Mouse (Mus musculus): ENCODE measurements around the gene Pgs1. TPM values are rescaled to one million over a fixed set of nuclear protein-coding genes. Genes with fewer than 3 reads are reported as not detected.
A peak's percentile ranks its signal among the peaks of the same experiment; 100 is the strongest.

The Pgs1 gene
- total and polyA plus RNA-seq, 3 experiments: 17.9 to 21.8 (median 18.1) TPM

GRCm38 (mm10) chr11:117959741-117960381, 26.2 kb upstream of the Pgs1 start:
- DNase-seq: peak in 1 of 2 experiments; percentile 70
- no peak overlapping the region for H3K9ac ChIP-seq (ENCODE audit: low read depth, low read length)
- H3K36me3 ChIP-seq (ENCODE audit: control insufficient read depth, insufficient read depth, low read length): no peaks in the 10 kb centered on the region
- no peak overlapping the region for H3K4me3 ChIP-seq
- intact Hi-C loops (cut with DNase I): loop anchor here (5.0 to 10.0 kb wide), 2 partner anchors 142 to 255 kb away; no protein-coding TSS in a partner anchor
- 18% methylated on average over 17 of the region's 17 CpGs for WGBS
- TF ChIP-seq CTCF (IDR thresholded peaks at IDR 0.05): no peak
- TF ChIP-seq EP300 (IDR thresholded peaks at IDR 0.05; ENCODE audit: insufficient read depth, low read depth, low read length): 0 out of 2 replicates have a peak, but pooled peaks have one; percentile 29
- peaks cover 34% of the 10 kb centered on the region for H3K4me1 ChIP-seq (ENCODE audit: control insufficient read depth, insufficient read depth, low read length)
- no peaks in the 10 kb centered on the region for H3K27me3 ChIP-seq (ENCODE audit: control insufficient read depth, insufficient read depth, low read length)
- H3K79me2 ChIP-seq (replicated peaks; ENCODE audit: control insufficient read depth, insufficient read depth, low read length): no peaks in the 10 kb centered on the region
- H3K27ac ChIP-seq: peak overlapping the region; percentile 16

- Histone ChIP-seq H3K4me3 (no peak overlapping the region), H3K27me3 (ENCODE audit: control insufficient read depth, insufficient read depth, low read length) (no peaks in the 10 kb centered on the region), H3K36me3 (ENCODE audit: control insufficient read depth, insufficient read depth, low read length) (no peaks in the 10 kb centered on the region), H3K27ac (0 out of 2 replicates have a peak overlapping the region, but pooled peaks have one; percentile 16), H3K79me2 (replicated peaks; ENCODE audit: control insufficient read depth, insufficient read depth, low read length) (no peaks in the 10 kb centered on the region), H3K9ac (ENCODE audit: low read depth, low read length) (no peak overlapping the region), H3K4me1 (ENCODE audit: control insufficient read depth, insufficient read depth, low read length) (peaks cover 34% of the 10 kb centered on the region)
- no peak for DNase-seq
- TF ChIP-seq POLR2A (IDR thresholded peaks at IDR 0.05; ENCODE audit: insufficient read depth, low read depth, low read length) (no peak), EP300 (IDR thresholded peaks at IDR 0.05; ENCODE audit: insufficient read depth, low read depth, low read length) (no peak), CTCF (IDR thresholded peaks at IDR 0.05) (no peak)
- intact Hi-C loops (cut with DNase I): loop anchor here (5.0 kb wide), 1 partner anchor 142 kb away; no protein-coding TSS in a partner anchor
Measured at GRCm38 (mm10) chr11:117960601-117961000, 25.5 kb upstream of the Pgs1 start.

GRCm38 (mm10) chr11:117962228-117963067, 23.6 kb upstream of the Pgs1 start:
- intact Hi-C loops (cut with DNase I): loop anchor here (2.0 to 5.0 kb wide), 2 partner anchors 30 to 140 kb away; no protein-coding TSS in a partner anchor
- Histone ChIP-seq H3K36me3 (ENCODE audit: control insufficient read depth, insufficient read depth, low read length) (no peaks in the 10 kb centered on the region), H3K79me2 (replicated peaks; ENCODE audit: control insufficient read depth, insufficient read depth, low read length) (no peaks in the 10 kb centered on the region), H3K4me1 (ENCODE audit: control insufficient read depth, insufficient read depth, low read length) (peaks cover 34% of the 10 kb centered on the region), H3K4me3 (no peak overlapping the region; the same call in 1 of the 2 replicates), H3K27me3 (ENCODE audit: control insufficient read depth, insufficient read depth, low read length) (no peaks in the 10 kb centered on the region), H3K9ac (ENCODE audit: low read depth, low read length) (0 out of 2 replicates have a peak overlapping the region, but pooled peaks have one; percentile 12), H3K27ac (peak overlapping the region; percentile 83)
- peak; percentile 91 to 92 for DNase-seq
- TF ChIP-seq EP300 (IDR thresholded peaks at IDR 0.05; ENCODE audit: insufficient read depth, low read depth, low read length): 0 out of 2 replicates have a peak, but pooled peaks have one; percentile 33
- no peak for TF ChIP-seq POLR2A (IDR thresholded peaks at IDR 0.05; ENCODE audit: insufficient read depth, low read depth, low read length)
- no peak for TF ChIP-seq CTCF (IDR thresholded peaks at IDR 0.05)
- WGBS: 34% methylated on average over 10 of the region's 10 CpGs

GRCm38 (mm10) chr11:117963091-117963793, 22.9 kb upstream of the Pgs1 start:
- Histone ChIP-seq H3K27me3 (ENCODE audit: control insufficient read depth, insufficient read depth, low read length) (no peaks in the 10 kb centered on the region), H3K9ac (ENCODE audit: low read depth, low read length) (peak overlapping the region; percentile 68), H3K27ac (peak overlapping the region; percentile 89), H3K4me3 (peak overlapping the region; percentile 49), H3K36me3 (ENCODE audit: control insufficient read depth, insufficient read depth, low read length) (no peaks in the 10 kb centered on the region), H3K4me1 (ENCODE audit: control insufficient read depth, insufficient read depth, low read length) (peaks cover 32% of the 10 kb centered on the region), H3K79me2 (replicated peaks; ENCODE audit: control insufficient read depth, insufficient read depth, low read length) (no peaks in the 10 kb centered on the region)
- peak; percentile 99 to 100 for DNase-seq
- peak; percentile 83 for TF ChIP-seq POLR2A (IDR thresholded peaks at IDR 0.05; ENCODE audit: insufficient read depth, low read depth, low read length)
- TF ChIP-seq EP300 (IDR thresholded peaks at IDR 0.05; ENCODE audit: insufficient read depth, low read depth, low read length): peak; percentile 93
- peak; percentile 49 for TF ChIP-seq CTCF (IDR thresholded peaks at IDR 0.05)
- under 1% methylated on average over 40 of the region's 40 CpGs for WGBS
- intact Hi-C loops (cut with DNase I): loop anchor here (2.0 to 5.0 kb wide), 2 partner anchors 30 to 139 kb away; no protein-coding TSS in a partner anchor

- Histone ChIP-seq H3K79me2 (replicated peaks; ENCODE audit: control insufficient read depth, insufficient read depth, low read length) (no peaks in the 10 kb centered on the region), H3K27me3 (ENCODE audit: control insufficient read depth, insufficient read depth, low read length) (no peaks in the 10 kb centered on the region), H3K27ac (peak overlapping the region; percentile 89), H3K36me3 (ENCODE audit: control insufficient read depth, insufficient read depth, low read length) (no peaks in the 10 kb centered on the region), H3K9ac (ENCODE audit: low read depth, low read length) (peak overlapping the region; percentile 68), H3K4me1 (ENCODE audit: control insufficient read depth, insufficient read depth, low read length) (peaks cover 32% of the 10 kb centered on the region), H3K4me3 (peak overlapping the region; percentile 49)
- no peak for DNase-seq
- TF ChIP-seq CTCF (IDR thresholded peaks at IDR 0.05): no peak
- no peak for TF ChIP-seq EP300 (IDR thresholded peaks at IDR 0.05; ENCODE audit: insufficient read depth, low read depth, low read length)
- TF ChIP-seq POLR2A (IDR thresholded peaks at IDR 0.05; ENCODE audit: insufficient read depth, low read depth, low read length): no peak
- intact Hi-C loops (cut with DNase I): loop anchor here (2.0 to 5.0 kb wide), 2 partner anchors 31 to 138 kb away; no protein-coding TSS in a partner anchor
- 7% methylated on average over 9 of the region's 9 CpGs for WGBS
Measured at GRCm38 (mm10) chr11:117963872-117964271, 22.2 kb upstream of the Pgs1 start.
